Mouse (Mus musculus) spleen, postnatal 4 days (tissue): ENCODE results near the gene Klhl3.

ENCODE experiments used
- DNase-seq, 2 experiments: peaks; one replicate each; pipeline ENCODE4 v3.0.0; 2022; ENCODE audit warnings: low spot score in 2 of 2

Gene Klhl3

GRCm38 (mm10) chr13:58025701-58026414, 87.5 kb downstream of the Klhl3 start:
- DNase-seq: no peak

GRCm38 (mm10) chr13:58023726-58024453, 89.5 kb downstream of the Klhl3 start:
- no peak for DNase-seq

GRCm38 (mm10) chr13:58023001-58023560, 90.3 kb downstream of the Klhl3 start:
- no peak for DNase-seq

GRCm38 (mm10) chr13:58020428-58020827, 93.0 kb downstream of the Klhl3 start:
- DNase-seq: no peak

- DNase-seq: no peak
Observed at GRCm38 (mm10) chr13:58017298-58017697, 96.1 kb downstream of the Klhl3 start.

- peak in 1 of 2 experiments; percentile 23 for DNase-seq
Observed at GRCm38 (mm10) chr13:58012067-58012925, 101.1 kb downstream of the Klhl3 start.

- no peak for DNase-seq
Observed at GRCm38 (mm10) chr13:58011526-58011925, 101.9 kb downstream of the Klhl3 start.

GRCm38 (mm10) chr13:58010416-58010815, 103.0 kb downstream of the Klhl3 start:
- DNase-seq: no peak

GRCm38 (mm10) chr13:58009275-58009674, 104.1 kb downstream of the Klhl3 start:
- DNase-seq: no peak

- no peak for DNase-seq
Observed at GRCm38 (mm10) chr13:58008038-58008364, 105.4 kb downstream of the Klhl3 start.

GRCm38 (mm10) chr13:58007256-58008037, 105.9 kb downstream of the Klhl3 start:
- no peak for DNase-seq

- DNase-seq: no peak
Observed at GRCm38 (mm10) chr13:58001792-58002191, 111.6 kb downstream of the Klhl3 start.

- DNase-seq: no peak
Observed at GRCm38 (mm10) chr13:57996536-57996935, 116.9 kb downstream of the Klhl3 start.

- no peak for DNase-seq
Observed at GRCm38 (mm10) chr13:57995864-57996263, 117.5 kb downstream of the Klhl3 start.

- DNase-seq: no peak
Observed at GRCm38 (mm10) chr13:57984637-57985036, 128.8 kb downstream of the Klhl3 start.

- no peak for DNase-seq
Observed at GRCm38 (mm10) chr13:57984163-57984562, 129.2 kb downstream of the Klhl3 start.

GRCm38 (mm10) chr13:57983330-57983729, 130.1 kb downstream of the Klhl3 start:
- DNase-seq: no peak

GRCm38 (mm10) chr13:57982904-57983303, 130.5 kb downstream of the Klhl3 start:
- DNase-seq: no peak

- no peak for DNase-seq
Observed at GRCm38 (mm10) chr13:57980679-57981078, 132.7 kb downstream of the Klhl3 start.

- no peak for DNase-seq
Observed at GRCm38 (mm10) chr13:57980071-57980470, 133.3 kb downstream of the Klhl3 start.

- DNase-seq: no peak
Observed at GRCm38 (mm10) chr13:57978931-57979330, 134.5 kb downstream of the Klhl3 start.
